Mouse (Mus musculus) ES-E14 (cell line): ENCODE data around the gene Rasgef1c. TPM values are rescaled to one million over a fixed set of nuclear protein-coding genes. Genes with fewer than 3 reads are reported as not detected.

Experiments used
- DNase-seq: peaks from one replicate; pipeline ENCODE4 v3.0.0-alpha.2; 2013; ENCODE audit warnings: low read depth, low spot score
- H3K27ac ChIP-seq: 2 replicates; pipeline ENCODE4 v1.5.1; 2012; ENCODE audit warnings: low read depth, mild to moderate bottlenecking, low read length, moderate library complexity, mixed read lengths; ENCODE audit not compliant: poor library complexity, insufficient read depth, severe bottlenecking
- H3K36me3 ChIP-seq: 2 replicates; pipeline ENCODE4 v1.6.1; 2012; ENCODE audit warnings: mild to moderate bottlenecking, low read length, moderate library complexity, mixed read lengths; ENCODE audit not compliant: control insufficient read depth, poor library complexity, insufficient read depth, severe bottlenecking
- H3K4me1 ChIP-seq, 2 experiments: fragments of 150-350 bp in 1 of 2; sonication (generic) in 1 of 2; 2 replicates each; pipeline ENCODE4 v1.6.1; 2012; ENCODE audit warnings: low read length in 2 of 2, mild to moderate bottlenecking in 1 of 2, mixed read lengths in 1 of 2; ENCODE audit not compliant: control insufficient read depth in 2 of 2, insufficient read depth in 2 of 2, poor library complexity in 1 of 2
- H3K4me3 ChIP-seq, 2 experiments: fragments of 150-350 bp in 1 of 2; sonication (generic) in 1 of 2; 2 replicates each; pipeline ENCODE4 v1.5.1; 2012; ENCODE audit warnings: low read length in 2 of 2, low read depth in 1 of 2, mild to moderate bottlenecking in 1 of 2, mixed read lengths in 1 of 2; ENCODE audit not compliant: insufficient read depth in 1 of 2, poor library complexity in 1 of 2, severe bottlenecking in 1 of 2
- H3K9ac ChIP-seq: 2 replicates; pipeline ENCODE4 v1.6.1; 2012; ENCODE audit warnings: low read depth, mild to moderate bottlenecking, low read length, mixed read lengths; ENCODE audit not compliant: poor library complexity, insufficient read depth, severe bottlenecking
- H3K9me3 ChIP-seq: fragments of 150-350 bp; sonication (generic); 2 replicates; pipeline ENCODE4 v1.6.1; 2012; ENCODE audit warnings: low read depth, mild to moderate bottlenecking, low read length; ENCODE audit not compliant: control insufficient read depth, insufficient read depth
- CHD2 ChIP-seq: IDR thresholded peaks from 2 replicates; pipeline ENCODE4 v1.6.1; 2014; ENCODE audit warnings: mild to moderate bottlenecking, low read depth, low read length, inconsistent platforms
- HCFC1 ChIP-seq: IDR thresholded peaks from 2 replicates; pipeline ENCODE4 v1.6.1; 2012; ENCODE audit warnings: low read length, inconsistent platforms, borderline replicate concordance; ENCODE audit not compliant: insufficient read depth
- MAFK ChIP-seq: IDR thresholded peaks from 2 replicates; pipeline ENCODE4 v1.6.1; 2014; ENCODE audit warnings: mild to moderate bottlenecking, low read depth, low read length, inconsistent platforms; ENCODE audit not compliant: insufficient read depth
- ZC3H11A ChIP-seq: IDR thresholded peaks from 2 replicates; pipeline ENCODE4 v1.6.1; 2012; ENCODE audit warnings: low read depth, mild to moderate bottlenecking, inconsistent platforms, low read length, borderline replicate concordance
- ZNF384 ChIP-seq: IDR thresholded peaks from 2 replicates; pipeline ENCODE4 v1.6.1; 2012; ENCODE audit warnings: low read depth, low read length, inconsistent platforms
- in situ Hi-C, 2 experiments: fragments of 600-800 bp; cut with MboI; formaldehyde crosslinking; loops; one replicate each; pipeline ENCODE4 v1.15.1; 2025; ENCODE audit warnings: low sequenced_read_pairs in 2 of 2, inconsistent platforms in 1 of 2; ENCODE audit not compliant: unreplicated experiment in 2 of 2
- total RNA-seq: library from RNA; depleted of rRNA; stranded (reverse); fragments of 300-350 nt; gene quantifications from 2 replicates; pipeline ENCODE4 v1.2.3, GENCODE M21; 2012

The Rasgef1c gene
- total RNA-seq, 1 experiment = 0.76 TPM

- TF ChIP-seq CHD2 (no peak), HCFC1 (no peak), MAFK (no peak), ZNF384 (no peak), ZC3H11A (no peak)
- Histone ChIP-seq H3K9me3 (no peaks in the 10 kb centered on the region), H3K9ac (no peak overlapping the region), H3K4me1 (no peaks in the 10 kb centered on the region), H3K36me3 (no peaks in the 10 kb centered on the region), H3K4me3 (no peak overlapping the region), H3K27ac (no peak overlapping the region)
- in situ Hi-C loops = no loop called here
- no peak for DNase-seq
Observed at GRCm38 (mm10) chr11:49938258-49939164, 36.9 kb downstream of the Rasgef1c start.

GRCm38 (mm10) chr11:49942841-49943240, 41.2 kb downstream of the Rasgef1c start:
- in situ Hi-C loops = no loop called here
- TF ChIP-seq HCFC1 = no peak
- no peak for TF ChIP-seq ZNF384
- H3K9me3 ChIP-seq = no peaks in the 10 kb centered on the region
- no peak overlapping the region for H3K9ac ChIP-seq
- no peak overlapping the region for H3K27ac ChIP-seq
- no peaks in the 10 kb centered on the region for H3K36me3 ChIP-seq
- DNase-seq = no peak
- H3K4me1 ChIP-seq = no peaks in the 10 kb centered on the region
- no peak overlapping the region for H3K4me3 ChIP-seq

GRCm38 (mm10) chr11:49943901-49944300, 42.3 kb downstream of the Rasgef1c start:
- H3K4me1 ChIP-seq = no peaks in the 10 kb centered on the region
- no peak overlapping the region for H3K9ac ChIP-seq
- no peak overlapping the region for H3K4me3 ChIP-seq
- H3K9me3 ChIP-seq = no peaks in the 10 kb centered on the region
- in situ Hi-C loops = no loop called here
- no peak for TF ChIP-seq CHD2
- TF ChIP-seq MAFK = no peak
- no peak for TF ChIP-seq HCFC1
- TF ChIP-seq ZC3H11A = no peak
- TF ChIP-seq ZNF384 = no peak
- no peak for DNase-seq
- H3K27ac ChIP-seq = no peak overlapping the region
- no peaks in the 10 kb centered on the region for H3K36me3 ChIP-seq

GRCm38 (mm10) chr11:49945726-49946125, 44.1 kb downstream of the Rasgef1c start:
- TF ChIP-seq HCFC1 (no peak), ZC3H11A (no peak), MAFK (no peak)
- Histone ChIP-seq H3K4me1 (no peaks in the 10 kb centered on the region), H3K36me3 (no peaks in the 10 kb centered on the region), H3K9me3 (no peaks in the 10 kb centered on the region), H3K4me3 (no peak overlapping the region), H3K27ac (no peak overlapping the region), H3K9ac (no peak overlapping the region)
- in situ Hi-C loops = no loop called here
- DNase-seq = no peak

GRCm38 (mm10) chr11:49949839-49950238, 48.2 kb downstream of the Rasgef1c start:
- in situ Hi-C loops = no loop called here
- no peak overlapping the region for H3K9ac ChIP-seq
- DNase-seq = no peak
- H3K36me3 ChIP-seq = no peaks in the 10 kb centered on the region
- TF ChIP-seq ZNF384 (no peak), ZC3H11A (no peak), CHD2 (no peak)
- no peak overlapping the region for H3K4me3 ChIP-seq
- no peaks in the 10 kb centered on the region for H3K9me3 ChIP-seq
- H3K27ac ChIP-seq = no peak overlapping the region
- H3K4me1 ChIP-seq = no peaks in the 10 kb centered on the region
